Mouse (Mus musculus) midbrain, embryonic 16.5 days (tissue): ENCODE measurements around the gene Ubash3b. TPM values are rescaled to one million over a fixed set of nuclear protein-coding genes. Genes with fewer than 3 reads are reported as not detected.

Source experiments
- ATAC-seq: fragments of 200-750 bp; cut with Nextera tagmentation; 2 replicates; pipeline ENCODE4 v1.8.0; 2017; ENCODE audit warnings: moderate TSS enrichment
- H3K27ac ChIP-seq: fragments of 300-500 bp; sonication (generic); 2 replicates; pipeline ENCODE4 v1.5.1; 2014; ENCODE audit warnings: mild to moderate bottlenecking, low read length, mixed read lengths
- H3K27me3 ChIP-seq: fragments of 300-500 bp; sonication (generic); 2 replicates; pipeline ENCODE4 v1.6.1; 2014; ENCODE audit warnings: low read depth, low read length, mixed read lengths; ENCODE audit not compliant: control insufficient read depth, insufficient read depth
- H3K36me3 ChIP-seq: fragments of 300-500 bp; sonication (generic); 2 replicates; pipeline ENCODE4 v1.6.1; 2014; ENCODE audit warnings: mild to moderate bottlenecking, low read length, moderate library complexity, mixed read lengths; ENCODE audit not compliant: control insufficient read depth, insufficient read depth
- H3K4me1 ChIP-seq: fragments of 300-500 bp; sonication (generic); 2 replicates; pipeline ENCODE4 v1.6.1; 2014; ENCODE audit warnings: mild to moderate bottlenecking, low read length, mixed read lengths; ENCODE audit not compliant: control insufficient read depth, insufficient read depth
- H3K4me2 ChIP-seq: fragments of 300-500 bp; sonication (generic); 2 replicates; pipeline ENCODE4 v1.6.1; 2014; ENCODE audit warnings: mild to moderate bottlenecking, low read length, mixed read lengths
- H3K4me3 ChIP-seq: fragments of 300-500 bp; sonication (generic); 2 replicates; pipeline ENCODE4 v1.5.1; 2014; ENCODE audit warnings: low read depth, mild to moderate bottlenecking, low read length, moderate library complexity, mixed read lengths
- H3K9ac ChIP-seq: fragments of 300-500 bp; sonication (generic); 2 replicates; pipeline ENCODE4 v1.6.1; 2014; ENCODE audit warnings: low read depth, low read length, mixed read lengths
- H3K9me3 ChIP-seq: fragments of 300-500 bp; sonication (generic); replicated peaks from 2 replicates; pipeline ENCODE4 v1.6.1; 2014; ENCODE audit warnings: mild to moderate bottlenecking, low read length, mixed read lengths; ENCODE audit not compliant: control insufficient read depth, poor library complexity, severe bottlenecking
- WGBS: fragments of 180-500 bp; shearing (Covaris S2); extraction: QIAGEN DNeasy Blood & Tissue Kit; methylation state at CpG from one replicate; pipeline ENCODE4 v1.1.7; 2014; 5-methylcytosine and 5-hydroxymethylcytosine counted together
- polyA plus RNA-seq: library from polyadenylated mRNA; unstranded; fragments of >200 nt; fragmentation: Nextera tagmentation; extraction: Ambion mirVana; gene quantifications from 2 replicates; pipeline ENCODE4 v1.2.1, GENCODE M21; 2015

Ubash3b gene
- polyA plus RNA-seq, 1 experiment from 2014 or later, result 24.2 TPM

DNA sequence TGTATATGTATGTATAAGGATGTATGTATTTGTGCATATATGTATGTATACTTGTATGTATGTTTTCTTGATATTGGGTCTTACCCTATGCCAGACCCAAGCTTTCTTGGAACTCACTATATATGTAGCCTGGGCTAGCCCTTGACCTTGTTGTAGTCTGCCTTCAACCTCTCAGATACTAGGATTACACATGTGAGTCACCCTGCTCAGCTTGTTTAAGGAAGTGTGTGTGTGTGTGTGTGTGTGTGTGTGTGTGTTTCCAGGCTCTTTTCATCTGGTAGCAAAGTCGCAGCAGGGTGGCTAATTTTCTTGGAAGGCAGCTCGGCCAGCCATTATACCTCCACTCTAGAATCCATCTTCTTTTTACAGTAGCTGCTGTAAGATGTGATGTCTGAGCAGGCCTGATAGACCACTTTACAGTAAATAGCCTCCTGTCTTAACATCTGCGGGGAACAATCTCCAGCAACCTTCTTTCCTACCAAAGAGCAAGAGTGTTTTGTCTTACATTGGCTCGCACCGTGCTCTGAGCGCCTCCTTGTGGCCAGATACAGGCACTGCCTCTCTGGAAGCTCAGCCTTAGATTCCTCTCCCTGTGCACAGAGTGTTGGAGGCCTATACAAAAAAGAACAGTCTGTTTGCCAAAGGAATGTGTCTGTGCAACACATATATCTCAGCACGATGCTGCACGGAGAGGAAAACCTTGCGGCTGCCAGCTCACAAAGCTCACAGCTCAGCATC, 29.4 kb upstream of the Ubash3b start:
- 0 out of 2 replicates have a peak overlapping the region, but pooled peaks have one; percentile 10 for H3K9ac ChIP-seq
- H3K36me3 ChIP-seq, result no peaks in the 10 kb centered on the region
- H3K27me3 ChIP-seq, result no peaks in the 10 kb centered on the region
- H3K4me3 ChIP-seq, result no peak overlapping the region
- peaks cover 10% of the 10 kb centered on the region for H3K4me1 ChIP-seq
- peak overlapping the region; percentile 67 for H3K27ac ChIP-seq
- H3K9me3 ChIP-seq, result no peaks in the 10 kb centered on the region
- peak; percentile 83 for ATAC-seq
- WGBS, result 20% methylated on average over 9 of the region's 9 CpGs
- no peak overlapping the region for H3K4me2 ChIP-seq

DNA sequence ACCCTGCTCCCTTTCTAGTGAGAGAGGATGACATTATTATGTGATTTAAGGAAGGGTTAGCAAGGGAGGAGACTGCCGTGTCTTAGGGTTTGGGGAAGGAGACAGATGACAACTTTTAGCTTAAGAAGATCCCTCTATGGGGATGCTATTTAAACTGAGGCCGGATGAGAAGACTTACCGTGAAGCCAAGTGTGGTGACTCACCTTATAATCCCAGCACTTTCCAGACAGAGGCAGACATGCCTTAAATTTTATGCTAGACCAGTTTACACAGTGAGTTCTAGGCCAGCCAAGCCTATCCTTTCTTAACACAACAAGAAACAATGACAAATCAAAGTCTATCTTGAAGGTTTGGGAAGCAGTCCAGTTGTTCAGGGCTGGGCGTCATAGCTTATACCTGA, 26.4 kb upstream of the Ubash3b start:
- no peak for ATAC-seq
- H3K9ac ChIP-seq, result no peak overlapping the region
- no peak overlapping the region for H3K4me3 ChIP-seq
- H3K36me3 ChIP-seq, result no peaks in the 10 kb centered on the region
- H3K27me3 ChIP-seq, result no peaks in the 10 kb centered on the region
- peaks cover 14% of the 10 kb centered on the region for H3K4me1 ChIP-seq
- H3K4me2 ChIP-seq, result no peak overlapping the region
- no peak overlapping the region for H3K27ac ChIP-seq
- H3K9me3 ChIP-seq, result no peaks in the 10 kb centered on the region
- WGBS, result 88% methylated on average over 4 of the region's 4 CpGs

DNA sequence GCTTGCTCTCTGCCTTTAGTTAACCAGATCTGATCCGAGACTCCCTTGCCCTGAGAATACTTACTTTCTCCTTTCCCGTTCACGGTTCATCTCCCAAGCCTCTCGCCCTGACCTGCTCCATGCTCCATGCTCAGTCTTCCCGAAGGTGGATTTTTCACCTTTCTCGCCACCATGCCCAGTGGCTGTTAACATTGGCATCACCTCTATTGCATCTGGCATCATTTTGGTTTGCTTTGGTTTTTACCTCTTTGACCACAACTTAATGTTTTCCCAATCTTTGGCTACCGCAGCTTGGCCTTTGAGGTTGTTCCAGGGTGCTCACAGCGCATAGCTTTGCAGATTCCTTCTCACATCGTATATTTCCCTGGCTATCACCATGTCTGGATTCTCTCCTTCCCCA, 26.0 kb upstream of the Ubash3b start:
- H3K9me3 ChIP-seq, result no peaks in the 10 kb centered on the region
- no peak for ATAC-seq
- peaks cover 15% of the 10 kb centered on the region for H3K4me1 ChIP-seq
- no peak overlapping the region for H3K4me3 ChIP-seq
- 94% methylated on average over 9 of the region's 9 CpGs for WGBS
- H3K36me3 ChIP-seq, result no peaks in the 10 kb centered on the region
- H3K9ac ChIP-seq, result no peak overlapping the region
- no peak overlapping the region for H3K27ac ChIP-seq
- H3K27me3 ChIP-seq, result no peaks in the 10 kb centered on the region
- H3K4me2 ChIP-seq, result no peak overlapping the region

DNA sequence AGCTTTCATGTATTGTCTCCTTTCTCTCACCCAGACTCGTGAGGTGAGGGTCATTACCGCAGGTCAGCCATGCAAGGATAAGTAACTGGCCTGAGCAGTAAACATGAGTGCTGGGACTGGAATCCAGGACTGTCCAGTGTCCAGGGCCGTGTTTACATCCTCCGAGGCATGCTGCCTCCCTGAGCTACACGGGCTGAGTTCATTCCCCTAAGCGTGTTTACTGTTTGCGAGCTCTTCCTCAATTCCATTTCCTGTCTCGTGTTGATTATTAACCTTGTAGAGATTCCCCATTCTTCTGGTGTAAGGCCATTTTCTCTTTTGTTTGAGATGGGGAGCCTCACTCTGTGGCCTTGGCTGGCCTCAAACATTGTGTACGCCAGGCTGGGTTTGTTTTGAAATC, 23.8 kb upstream of the Ubash3b start:
- Histone ChIP-seq H3K9me3 (no peaks in the 10 kb centered on the region), H3K36me3 (no peaks in the 10 kb centered on the region), H3K27me3 (no peaks in the 10 kb centered on the region), H3K4me3 (no peak overlapping the region), H3K9ac (no peak overlapping the region), H3K27ac (0 out of 2 replicates have a peak overlapping the region, but pooled peaks have one; percentile 26), H3K4me2 (no peak overlapping the region), H3K4me1 (peaks cover 8% of the 10 kb centered on the region)
- no peak for ATAC-seq
- 52% methylated on average over 9 of the region's 9 CpGs for WGBS

DNA sequence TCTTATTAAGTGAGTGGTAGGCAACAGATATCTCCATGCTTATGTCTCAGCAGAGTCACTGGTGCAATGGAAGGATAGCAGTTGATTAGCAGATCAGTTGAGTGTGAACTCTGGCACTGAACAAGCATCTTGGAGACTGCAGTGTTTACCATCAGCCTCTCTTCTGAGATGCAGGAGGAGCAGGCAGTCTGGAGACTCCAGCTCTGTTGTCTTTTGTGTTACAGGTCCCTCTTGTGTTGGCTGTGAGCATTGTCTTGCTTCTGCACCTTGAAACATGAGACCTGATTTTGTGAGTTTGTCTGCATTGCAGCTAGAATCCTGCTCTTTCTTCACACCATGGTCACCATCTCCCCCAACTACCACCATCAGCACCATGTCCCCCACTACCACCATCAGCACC, 21.1 kb upstream of the Ubash3b start:
- Histone ChIP-seq H3K4me1 (peaks cover 8% of the 10 kb centered on the region), H3K9ac (no peak overlapping the region), H3K27me3 (no peaks in the 10 kb centered on the region), H3K36me3 (no peaks in the 10 kb centered on the region), H3K9me3 (no peaks in the 10 kb centered on the region), H3K4me3 (no peak overlapping the region), H3K4me2 (no peak overlapping the region), H3K27ac (no peak overlapping the region)
- peak; percentile 84 for ATAC-seq

DNA sequence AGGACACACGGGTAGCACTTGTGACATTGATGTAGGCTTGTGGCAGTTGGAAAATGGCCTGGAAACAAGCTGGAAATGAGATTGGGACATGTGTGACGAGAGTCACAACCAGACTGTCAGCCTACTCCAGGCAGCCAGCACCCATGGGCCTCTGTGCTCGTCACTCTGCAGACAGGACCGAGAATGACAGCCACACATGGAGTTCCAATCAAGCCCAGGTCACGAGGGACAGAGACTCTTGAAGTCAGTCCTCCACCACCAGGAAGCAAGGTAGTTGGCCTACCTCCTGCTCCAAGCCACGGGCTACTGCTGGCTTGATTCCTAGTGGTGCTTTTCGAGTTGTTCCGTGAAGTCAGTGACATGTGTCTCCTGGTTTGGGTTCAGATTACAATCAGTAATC, 20.3 kb upstream of the Ubash3b start:
- ATAC-seq, result no peak
- Histone ChIP-seq H3K9ac (no peak overlapping the region), H3K27ac (no peak overlapping the region), H3K36me3 (no peaks in the 10 kb centered on the region), H3K4me1 (peaks cover 8% of the 10 kb centered on the region), H3K4me3 (no peak overlapping the region), H3K4me2 (no peak overlapping the region), H3K9me3 (no peaks in the 10 kb centered on the region), H3K27me3 (no peaks in the 10 kb centered on the region)
- WGBS, result 79% methylated on average over 8 of the region's 8 CpGs

DNA sequence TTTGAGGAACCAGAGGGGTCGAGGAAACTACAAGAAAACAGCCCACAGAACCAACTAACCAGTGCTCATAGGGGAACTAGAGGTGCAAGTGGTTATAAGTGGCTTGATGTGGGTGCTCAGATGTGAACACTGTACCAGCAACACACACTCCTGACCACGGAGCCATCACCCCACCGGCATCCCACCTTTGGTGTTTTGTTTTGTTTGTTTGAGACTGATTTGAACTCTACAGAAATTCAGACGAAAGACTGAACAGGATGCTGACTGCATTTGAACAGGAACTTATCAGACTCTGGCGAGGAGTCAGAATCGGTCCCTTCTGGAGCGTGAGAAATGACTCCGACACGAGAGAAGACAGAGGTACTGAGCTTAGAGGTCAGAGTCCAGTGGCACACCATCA, 19.9 kb upstream of the Ubash3b start:
- H3K36me3 ChIP-seq, result no peaks in the 10 kb centered on the region
- ATAC-seq, result no peak
- no peak overlapping the region for H3K4me3 ChIP-seq
- H3K4me1 ChIP-seq, result peaks cover 6% of the 10 kb centered on the region
- H3K9me3 ChIP-seq, result no peaks in the 10 kb centered on the region
- no peak overlapping the region for H3K27ac ChIP-seq
- no peak overlapping the region for H3K9ac ChIP-seq
- H3K27me3 ChIP-seq, result no peaks in the 10 kb centered on the region
- no peak overlapping the region for H3K4me2 ChIP-seq
- 86% methylated on average over 9 of the region's 9 CpGs for WGBS

DNA sequence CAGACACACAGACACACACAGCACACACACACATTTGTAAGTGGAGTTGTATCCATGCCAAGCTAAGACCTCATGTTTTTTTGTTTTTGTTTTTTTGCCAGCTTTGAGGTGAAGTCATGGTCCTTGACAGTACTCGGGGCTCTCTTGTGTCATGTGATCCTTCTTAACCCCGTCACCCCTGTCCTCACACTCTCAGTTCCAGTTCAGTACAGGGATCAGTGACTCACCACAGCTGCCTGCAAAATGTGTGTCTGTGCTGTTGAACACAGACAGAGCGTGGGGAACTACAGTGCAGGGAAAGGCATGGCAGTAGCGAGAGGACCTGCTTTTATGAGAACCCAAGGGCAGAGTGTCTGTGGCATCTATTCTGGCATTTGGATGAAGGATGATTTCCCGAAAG, 17.6 kb upstream of the Ubash3b start:
- no peak overlapping the region for H3K9ac ChIP-seq
- H3K9me3 ChIP-seq, result no peaks in the 10 kb centered on the region
- H3K4me1 ChIP-seq, result 0 out of 2 replicates have a peak, but pooled peaks cover 2% of the 10 kb centered on the region
- no peak for ATAC-seq
- no peaks in the 10 kb centered on the region for H3K27me3 ChIP-seq
- no peak overlapping the region for H3K4me2 ChIP-seq
- H3K4me3 ChIP-seq, result no peak overlapping the region
- no peaks in the 10 kb centered on the region for H3K36me3 ChIP-seq
- WGBS, result 81% methylated on average over 5 of the region's 5 CpGs
- no peak overlapping the region for H3K27ac ChIP-seq

DNA sequence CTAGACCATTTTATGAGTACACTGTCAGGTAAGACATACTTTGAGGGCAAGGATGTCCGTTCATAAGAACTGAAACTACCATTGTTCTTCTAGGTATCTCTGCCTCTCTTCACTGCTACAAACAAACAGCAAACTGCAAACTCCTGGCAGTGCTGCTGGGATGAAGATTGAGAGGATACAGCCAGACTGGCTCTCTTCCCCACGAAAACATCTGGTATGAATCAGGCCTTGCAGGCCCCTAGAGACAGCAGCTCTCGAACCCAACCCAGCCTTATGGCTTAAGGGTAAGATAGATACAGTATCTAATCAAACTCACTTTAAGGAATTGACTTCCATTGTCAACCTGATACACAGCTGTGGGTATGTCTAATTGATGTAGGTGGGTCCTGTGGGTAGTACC, 11.7 kb upstream of the Ubash3b start:
- Histone ChIP-seq H3K4me1 (no peaks in the 10 kb centered on the region), H3K4me3 (no peak overlapping the region), H3K9me3 (no peaks in the 10 kb centered on the region), H3K4me2 (no peak overlapping the region), H3K36me3 (no peaks in the 10 kb centered on the region), H3K27me3 (no peaks in the 10 kb centered on the region), H3K27ac (no peak overlapping the region), H3K9ac (no peak overlapping the region)
- ATAC-seq, result no peak
- WGBS, result 69% methylated on average over 3 of the region's 3 CpGs
